11 mouse cellular contexts compared by ENCODE assay signal in the genomic region with DNA sequence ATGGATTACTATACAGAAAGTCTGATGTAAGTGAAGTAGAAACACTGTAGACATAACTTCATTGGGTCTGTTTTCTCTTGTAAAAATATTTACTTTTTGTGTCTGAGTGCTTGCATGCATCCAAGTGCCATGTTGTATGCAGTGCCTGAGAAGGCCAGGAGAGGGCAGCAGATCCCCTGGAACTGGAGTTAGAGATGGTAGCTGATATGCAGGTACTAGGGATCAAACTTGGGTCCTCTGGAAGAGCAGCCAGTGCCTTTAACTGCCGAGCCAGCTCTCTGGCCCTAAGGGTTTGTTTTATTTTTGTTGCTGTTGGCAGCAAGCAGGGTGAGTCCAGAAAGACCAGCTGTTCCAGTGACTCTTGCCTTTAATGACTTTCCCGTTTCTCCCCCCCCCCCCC.
DNase-seq lines count a peak whose midpoint lies in the region; ATAC-seq lines count a peak whose summit lies in the region.
"Had no signal": no experiment of that assay in that cellular context is flagged by ENCODE, and none has a peak within 500 bp of the region (broad histone marks: within the 10 kb centered on the region; RNA-seq: fewer than 3 reads in every experiment).

No protein-coding gene starts in this region.

- H3K36me3 ChIP-seq in kidney, embryonic 16.5 days (ENCODE audit: insufficient read depth, low read length), result no peaks in the 10 kb centered on the region
- H3K36me3 ChIP-seq: embryonic facial prominence, embryonic 15.5 days; liver, embryonic 13.5 days; stomach, embryonic 15.5 days had no signal

- H3K9me3 ChIP-seq in kidney, embryonic 16.5 days (ENCODE audit: low read length), result no peaks in the 10 kb centered on the region
- H3K9me3 ChIP-seq: embryonic facial prominence, embryonic 15.5 days; liver, embryonic 13.5 days; stomach, embryonic 15.5 days had no signal

- H3K4me1 ChIP-seq in kidney, embryonic 16.5 days (ENCODE audit: insufficient read depth, low read length), result 0 out of 2 replicates have a peak, but pooled peaks cover 2% of the 10 kb centered on the region
- H3K4me1 ChIP-seq: liver, embryonic 13.5 days; stomach, embryonic 15.5 days had no signal

- no peak for ATAC-seq in kidney, embryonic 16.5 days (ENCODE audit: low FRiP score, low TSS enrichment)
- ATAC-seq in activated CD4-positive, CD25-positive, alpha-beta regulatory T cell, adult 4 months, result no peak

- H3K9ac ChIP-seq in kidney, embryonic 16.5 days (replicated peaks; ENCODE audit: low read length), result no peak overlapping the region
- H3K9ac ChIP-seq: embryonic facial prominence, embryonic 15.5 days; liver, embryonic 13.5 days; stomach, embryonic 15.5 days had no signal

- no peak overlapping the region for H3K4me3 ChIP-seq in kidney, embryonic 16.5 days (ENCODE audit: low read length)
- H3K4me3 ChIP-seq: embryonic facial prominence, embryonic 15.5 days; liver, embryonic 13.5 days; stomach, embryonic 15.5 days had no signal

- WGBS in kidney, embryonic 16.5 days, result 41% methylated on average over 1 of the region's 2 CpGs

- H3K27me3 ChIP-seq in kidney, embryonic 16.5 days (ENCODE audit: insufficient read depth, low read length), result no peaks in the 10 kb centered on the region
- H3K27me3 ChIP-seq: embryonic facial prominence, embryonic 15.5 days; liver, embryonic 13.5 days; stomach, embryonic 15.5 days had no signal

- peak; percentile 26 for DNase-seq in kidney, adult 11 months
- peak; percentile 64 for DNase-seq in adipocyte (ENCODE audit: low spot score)
- peak; percentile 74 to 82 for DNase-seq in cerebellum, postnatal 25 days
- DNase-seq in kidney, adult 8-10 months, result peak; percentile 18 to 76
- peak; percentile 23 to 25 for DNase-seq in lung, adult 18-20 months
- DNase-seq in right cerebral cortex, postnatal 25 days, result peak; percentile 8
- DNase-seq: liver, embryonic 13.5 days had no signal

- no peak overlapping the region for H3K27ac ChIP-seq in kidney, embryonic 16.5 days (ENCODE audit: low read length)
- H3K27ac ChIP-seq: embryonic facial prominence, embryonic 15.5 days; liver, embryonic 13.5 days; stomach, embryonic 15.5 days had no signal

- H3K4me2 ChIP-seq in kidney, embryonic 16.5 days (replicated peaks; ENCODE audit: low read depth, low read length), result no peak overlapping the region
- H3K4me2 ChIP-seq: embryonic facial prominence, embryonic 15.5 days; liver, embryonic 13.5 days; stomach, embryonic 15.5 days had no signal

Comparison
In these comparisons a context has a peak if more than half of its experiments do, and no peak if none do; other contexts are left out.
1. DNase-seq: peak in every context shown above with its lines; median percentile 78 in cerebellum, postnatal 25 days; 64 in adipocyte; 47 in kidney, adult 8-10 months; 26 in kidney, adult 11 months; 24 in lung, adult 18-20 months; 8 in right cerebral cortex, postnatal 25 days.